Mouse (Mus musculus) common myeloid progenitor, adult 5-6 weeks (primary cell): ENCODE data around the gene Fktn. TPM values are rescaled to one million over a fixed set of nuclear protein-coding genes. Genes with fewer than 3 reads are reported as not detected.
"Not testable (repeated sequence)": the region's sequence is repeated elsewhere in the genome, so short reads cannot be mapped to it uniquely, and the experiment has no call there.

Experiments used
- ATAC-seq: replicated peaks from 2 replicates; pipeline ENCODE4 v1.8.0; 2016; ENCODE audit warnings: low read depth, mild to moderate bottlenecking, moderate TSS enrichment, inconsistent platforms; ENCODE audit not compliant: poor library complexity, severe bottlenecking
- total RNA-seq: library from RNA; stranded (forward); fragments of 200-1000, 187-1606 nt; gene quantifications from 2 replicates; pipeline ENCODE4 v1.2.3, GENCODE M21; 2017

The Fktn gene
- total RNA-seq, 1 experiment from 2014 or later = 6.3 TPM

- ATAC-seq = no peak
These were observed 48.7 kb downstream of the Fktn start for GRCm38 (mm10) chr4:53762501-53762900.

- ATAC-seq = no peak
These were observed 57.3 kb downstream of the Fktn start for GRCm38 (mm10) chr4:53770958-53771735.

DNA sequence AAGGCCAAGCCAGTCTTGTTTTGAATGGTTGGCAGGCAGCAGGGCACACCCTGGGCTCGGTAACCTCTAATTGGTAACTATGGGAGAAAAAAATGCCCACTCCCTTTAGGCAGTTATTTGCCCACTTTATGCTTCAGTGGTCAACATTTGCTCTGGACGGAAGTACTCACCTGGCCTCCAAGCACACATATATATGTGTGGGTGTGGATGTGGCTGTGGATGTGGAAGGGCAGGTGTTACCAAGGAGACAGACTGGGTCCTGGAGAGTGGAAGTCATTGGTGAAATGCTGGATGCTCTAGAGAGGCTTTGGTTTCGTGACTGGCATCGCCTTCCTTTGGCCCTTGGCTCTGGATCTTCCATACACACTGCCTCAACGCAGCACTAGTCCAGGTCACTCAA lies 58.2 kb downstream of the Fktn start:
- no peak for ATAC-seq

DNA sequence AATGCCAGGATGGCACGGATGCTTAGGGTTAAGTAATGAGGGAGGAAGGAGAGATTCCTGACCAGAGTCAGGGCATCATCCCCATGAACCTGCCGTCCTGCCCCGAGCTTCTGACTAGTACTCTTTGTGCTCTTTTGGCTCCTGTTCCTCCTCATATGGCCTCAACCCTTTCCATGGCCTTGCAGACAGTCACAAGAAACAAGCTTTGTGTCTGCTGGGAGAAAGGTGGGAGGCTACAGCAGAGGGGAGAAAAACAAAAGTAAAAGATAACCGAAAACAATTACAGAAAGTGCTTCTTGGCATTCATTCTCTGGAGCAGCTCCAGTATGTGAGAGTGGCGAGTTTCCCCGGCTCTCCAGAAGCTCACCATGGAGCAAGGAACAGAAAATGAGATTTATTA lies 60.1 kb downstream of the Fktn start:
- no peak for ATAC-seq

- ATAC-seq = no peak
These were observed 67.6 kb downstream of the Fktn start for GRCm38 (mm10) chr4:53781396-53781795.

DNA sequence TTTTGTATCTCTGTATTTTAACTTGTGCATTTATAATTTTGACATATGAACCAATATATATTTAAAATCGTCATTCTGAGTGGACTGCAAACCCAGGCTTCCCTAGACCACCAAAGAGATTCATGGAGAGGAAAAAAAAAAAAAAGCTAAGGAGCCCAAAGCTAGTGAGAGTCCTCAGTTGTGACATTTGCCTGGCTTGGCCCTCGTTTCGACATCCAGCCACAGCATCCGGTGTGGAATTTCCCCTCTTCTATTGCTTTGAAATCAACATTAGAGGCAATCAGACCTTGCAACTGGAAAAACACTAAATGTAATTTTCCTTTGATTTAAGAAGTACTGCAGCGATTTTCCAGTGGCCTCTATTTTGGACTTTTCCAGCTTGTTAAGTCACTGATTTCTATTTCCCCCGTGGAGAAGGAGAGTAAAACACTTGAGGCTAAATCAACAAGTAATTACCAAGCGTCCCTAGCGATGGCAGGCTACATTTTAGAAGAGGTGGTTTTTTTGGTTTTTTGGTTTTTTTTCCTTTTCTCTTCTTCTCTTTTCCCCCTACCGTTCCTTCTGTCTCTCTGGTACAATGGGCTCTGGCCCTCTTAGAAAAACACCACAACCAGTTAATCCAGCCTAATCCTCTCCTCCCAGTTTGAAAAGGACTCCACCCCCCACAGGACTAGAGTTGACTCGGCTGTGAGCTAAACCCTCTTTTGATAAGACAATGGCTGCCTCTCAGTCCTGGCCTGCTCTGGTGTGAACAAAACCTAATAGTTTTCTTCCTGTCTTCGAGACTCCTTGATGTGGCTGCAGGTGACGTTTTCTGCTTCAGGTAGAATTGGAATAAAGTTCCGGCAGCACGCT lies 68.6 kb downstream of the Fktn start:
- ATAC-seq = peak; percentile 51; the same call in 1 of the 2 replicates

DNA sequence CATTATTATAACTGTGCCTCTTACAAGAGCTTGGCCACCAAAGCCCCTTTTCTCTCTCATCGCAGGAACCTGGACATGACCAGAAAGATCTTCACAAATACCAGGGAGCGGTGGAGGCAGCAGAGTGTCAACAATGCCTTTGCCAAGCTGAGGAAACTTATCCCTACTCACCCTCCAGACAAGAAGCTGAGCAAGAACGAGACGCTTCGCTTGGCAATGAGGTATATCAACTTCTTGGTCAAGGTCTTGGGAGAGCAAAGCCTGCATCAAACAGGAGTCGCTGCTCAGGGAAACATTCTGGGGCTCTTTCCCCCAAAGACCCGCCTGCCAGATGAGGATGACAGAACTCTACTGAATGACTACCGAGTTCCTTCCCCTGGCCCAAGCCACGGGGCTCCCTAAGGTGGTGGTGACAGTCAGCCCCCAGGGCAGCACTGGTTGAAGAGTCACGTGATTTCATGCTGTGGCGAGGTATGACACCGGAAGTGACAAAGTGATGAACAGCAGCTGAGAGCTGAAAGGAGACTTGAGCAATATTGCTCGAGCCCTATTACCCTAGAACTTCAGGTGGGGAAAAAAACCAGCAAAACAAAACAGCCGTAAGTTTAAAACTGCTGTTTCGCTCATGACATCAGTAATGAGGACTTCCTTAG lies 72.1 kb downstream of the Fktn start:
- peak; percentile 40 for ATAC-seq

DNA sequence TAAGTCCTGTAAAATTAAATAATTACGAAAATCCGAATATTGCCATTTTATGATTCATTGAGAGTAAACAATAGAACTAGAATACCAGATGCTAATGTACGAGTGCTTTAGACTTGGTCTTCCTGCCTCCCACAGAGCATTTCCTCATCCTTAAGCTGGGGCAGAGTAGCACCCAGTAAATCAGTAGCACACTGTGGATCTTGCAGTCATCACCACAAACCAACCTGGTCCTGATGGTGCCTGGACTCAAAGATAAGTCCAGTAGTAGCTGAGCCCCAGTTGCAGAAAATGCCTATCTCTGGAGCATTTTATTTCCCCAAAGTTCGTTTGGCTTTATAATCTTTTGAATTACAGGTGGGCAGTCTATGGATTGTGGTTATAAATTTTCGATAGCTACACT lies 73.1 kb downstream of the Fktn start:
- no peak for ATAC-seq

- ATAC-seq = no peak
These were observed 75.5 kb downstream of the Fktn start for GRCm38 (mm10) chr4:53789346-53789745.

- ATAC-seq = 0 out of 2 replicates have a peak, but pooled peaks have one; percentile 20
These were observed 80.6 kb downstream of the Fktn start for GRCm38 (mm10) chr4:53794257-53794966.

- ATAC-seq = no peak
These were observed 81.3 kb downstream of the Fktn start for GRCm38 (mm10) chr4:53795086-53795485.

- no peak for ATAC-seq
These were observed 81.9 kb downstream of the Fktn start for GRCm38 (mm10) chr4:53795706-53796105.

DNA sequence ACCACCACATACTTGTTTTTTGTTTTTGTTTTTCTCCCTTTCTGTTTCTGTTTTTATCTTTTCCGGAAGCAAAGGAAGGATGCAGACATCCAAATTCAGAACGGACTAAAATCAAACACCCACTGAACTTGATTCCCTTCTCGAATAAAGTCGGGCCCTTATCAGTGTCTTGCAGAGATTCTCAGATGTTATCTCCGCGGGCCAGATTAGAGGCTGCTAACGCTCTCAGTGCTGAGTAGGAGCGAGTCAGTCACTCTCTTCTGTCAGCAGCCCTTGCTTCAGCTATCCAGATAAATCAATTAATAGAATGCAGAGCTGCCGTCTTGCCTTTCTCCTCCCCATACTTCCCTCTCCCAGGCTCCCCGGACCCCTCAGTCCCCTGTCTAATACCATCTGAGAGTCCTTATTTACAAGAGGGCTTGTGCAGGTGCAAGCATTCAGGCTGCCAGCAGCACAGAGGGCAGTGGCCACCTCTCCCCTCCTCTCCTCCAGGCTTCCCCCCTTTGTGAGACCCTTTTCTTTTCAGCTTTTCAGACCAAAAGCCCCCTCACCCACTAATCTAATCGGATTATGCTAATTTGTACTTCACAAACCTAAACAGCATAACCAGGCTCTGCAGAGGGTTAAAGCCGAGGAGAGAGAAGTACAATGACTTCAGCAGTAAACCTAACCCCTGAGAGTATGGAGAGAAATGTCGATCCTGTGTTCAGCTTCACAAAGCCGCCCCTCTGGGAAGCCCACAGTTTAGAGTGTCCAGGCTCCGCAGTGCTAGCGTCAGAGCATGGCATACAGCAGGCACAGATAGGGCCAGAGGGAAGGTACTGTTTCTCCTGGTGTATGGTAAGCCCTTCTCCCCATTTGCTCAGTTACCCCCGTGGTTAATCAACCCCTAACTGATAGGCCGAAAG lies 83.3 kb downstream of the Fktn start:
- ATAC-seq = no peak

DNA sequence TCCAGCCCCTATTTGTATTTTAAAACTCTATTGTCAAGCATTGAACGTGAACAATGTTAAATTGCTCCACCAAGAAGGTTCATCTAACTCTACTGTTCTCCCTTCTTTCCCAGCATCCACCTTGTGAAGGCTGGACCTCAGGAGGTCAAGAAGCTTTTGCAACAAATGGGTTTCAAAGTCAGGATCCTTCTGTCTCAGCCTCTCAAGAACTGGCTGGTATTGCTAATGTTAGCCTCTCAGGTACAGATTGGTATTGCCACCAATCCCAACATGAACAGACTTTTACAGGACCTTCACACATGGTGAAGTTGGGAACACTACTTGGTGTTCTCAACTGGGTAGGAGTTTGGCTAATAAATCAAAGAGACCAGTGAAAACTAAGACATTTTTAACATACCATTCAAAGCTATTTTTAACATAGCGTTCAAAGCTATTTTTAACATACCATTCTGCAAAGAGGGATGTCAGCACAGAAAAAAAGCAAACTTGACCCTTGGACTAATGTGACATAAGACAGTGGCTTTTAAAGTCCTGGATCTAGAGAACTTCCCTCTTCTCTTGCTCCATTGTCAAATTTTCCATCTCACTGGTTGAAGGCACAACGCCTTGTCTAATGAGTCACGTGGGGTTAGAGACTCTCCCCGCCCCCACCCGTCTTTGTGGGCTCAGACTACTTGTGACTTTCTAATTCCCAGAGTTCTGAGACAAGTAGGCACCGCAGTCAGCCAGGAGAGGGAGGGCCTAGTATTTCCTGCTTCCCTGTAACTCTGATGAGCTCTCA lies 85.3 kb downstream of the Fktn start:
- ATAC-seq = no peak

GRCm38 (mm10) chr4:53799753-53800152 lies 86.0 kb downstream of the Fktn start:
- no peak for ATAC-seq

GRCm38 (mm10) chr4:53803674-53804073 lies 89.9 kb downstream of the Fktn start:
- not testable (repeated sequence) for ATAC-seq

GRCm38 (mm10) chr4:53806428-53806827 lies 92.6 kb downstream of the Fktn start:
- ATAC-seq = not testable (repeated sequence)

DNA sequence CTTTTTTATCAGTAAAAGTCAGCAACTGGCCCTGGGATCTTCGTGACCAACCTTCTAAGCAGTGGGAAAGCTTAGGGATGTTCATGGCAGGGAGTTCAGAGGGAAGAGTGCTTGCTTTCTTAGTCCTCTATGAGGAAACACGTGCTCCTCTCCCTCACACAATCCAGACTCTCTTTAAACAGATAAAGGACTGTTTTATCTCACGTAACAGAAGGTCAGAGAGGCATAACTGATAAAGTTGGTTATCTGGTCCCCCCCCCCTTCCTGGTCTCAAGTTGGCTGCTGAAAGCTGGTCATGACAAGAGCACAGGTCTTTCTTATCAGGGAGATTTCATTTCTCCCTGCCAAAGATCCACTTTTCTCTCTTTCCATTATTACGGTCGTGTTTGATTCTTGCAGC lies 104.5 kb downstream of the Fktn start:
- no peak for ATAC-seq
